Mouse (Mus musculus) kidney, adult 2 months (tissue): Measurements from ENCODE around the gene Fam213a. TPM values are rescaled to one million over a fixed set of nuclear protein-coding genes. Genes with fewer than 3 reads are reported as not detected.

ENCODE experiments used
- DNase-seq: peaks from one replicate; pipeline ENCODE4 v3.0.0; 2021
- H3K27ac ChIP-seq: fragments of 200-500 bp; 2 replicates; pipeline ENCODE4 v1.5.1; 2012; ENCODE audit warnings: low read depth, low read length, control low read depth, inconsistent platforms; ENCODE audit not compliant: insufficient read depth
- H3K27me3 ChIP-seq: fragments of 200-500 bp; replicated peaks from 2 replicates; pipeline ENCODE4 v1.6.1; 2012; ENCODE audit warnings: mild to moderate bottlenecking, moderate library complexity, low read length, inconsistent platforms; ENCODE audit not compliant: control insufficient read depth, insufficient read depth
- H3K36me3 ChIP-seq: fragments of 200-500 bp; 2 replicates; pipeline ENCODE4 v1.6.1; 2012; ENCODE audit warnings: mild to moderate bottlenecking, moderate library complexity, low read length, inconsistent platforms; ENCODE audit not compliant: control insufficient read depth, insufficient read depth
- H3K4me1 ChIP-seq: fragments of 200-500 bp; 2 replicates; pipeline ENCODE4 v1.6.1; 2011; ENCODE audit warnings: low read length; ENCODE audit not compliant: control insufficient read depth, insufficient read depth
- H3K4me3 ChIP-seq: fragments of 200-500 bp; 2 replicates; pipeline ENCODE4 v1.5.1; 2011; ENCODE audit warnings: mild to moderate bottlenecking, low read depth, low read length, control low read depth; ENCODE audit not compliant: insufficient read depth
- CTCF ChIP-seq: fragments of 200-500 bp; conservative IDR thresholded peaks from 2 replicates; pipeline ENCODE4 v1.5.1; 2011; ENCODE audit warnings: low read depth, mild to moderate bottlenecking, control low read depth, low read length, moderate library complexity, mixed read lengths; ENCODE audit not compliant: insufficient read depth, insufficient read length
- POLR2A ChIP-seq: fragments of 200-500 bp; IDR thresholded peaks from one replicate; pipeline ENCODE4 v1.6.1; 2011; ENCODE audit warnings: low read depth, low read length, control low read depth
- WGBS: fragments of 180-500 bp; shearing (Covaris S2); methylation state at CpG from one replicate; pipeline ENCODE4 v1.1.7; 2018; 5-methylcytosine and 5-hydroxymethylcytosine counted together
- polyA plus RNA-seq: library from polyadenylated mRNA; depleted of rRNA; stranded (reverse); fragments of >200 nt; gene quantifications from 2 replicates; pipeline ENCODE4 v1.2.3, GENCODE M21; 2012

Fam213a gene
- polyA plus RNA-seq, 1 experiment: 80.8 TPM

DNA sequence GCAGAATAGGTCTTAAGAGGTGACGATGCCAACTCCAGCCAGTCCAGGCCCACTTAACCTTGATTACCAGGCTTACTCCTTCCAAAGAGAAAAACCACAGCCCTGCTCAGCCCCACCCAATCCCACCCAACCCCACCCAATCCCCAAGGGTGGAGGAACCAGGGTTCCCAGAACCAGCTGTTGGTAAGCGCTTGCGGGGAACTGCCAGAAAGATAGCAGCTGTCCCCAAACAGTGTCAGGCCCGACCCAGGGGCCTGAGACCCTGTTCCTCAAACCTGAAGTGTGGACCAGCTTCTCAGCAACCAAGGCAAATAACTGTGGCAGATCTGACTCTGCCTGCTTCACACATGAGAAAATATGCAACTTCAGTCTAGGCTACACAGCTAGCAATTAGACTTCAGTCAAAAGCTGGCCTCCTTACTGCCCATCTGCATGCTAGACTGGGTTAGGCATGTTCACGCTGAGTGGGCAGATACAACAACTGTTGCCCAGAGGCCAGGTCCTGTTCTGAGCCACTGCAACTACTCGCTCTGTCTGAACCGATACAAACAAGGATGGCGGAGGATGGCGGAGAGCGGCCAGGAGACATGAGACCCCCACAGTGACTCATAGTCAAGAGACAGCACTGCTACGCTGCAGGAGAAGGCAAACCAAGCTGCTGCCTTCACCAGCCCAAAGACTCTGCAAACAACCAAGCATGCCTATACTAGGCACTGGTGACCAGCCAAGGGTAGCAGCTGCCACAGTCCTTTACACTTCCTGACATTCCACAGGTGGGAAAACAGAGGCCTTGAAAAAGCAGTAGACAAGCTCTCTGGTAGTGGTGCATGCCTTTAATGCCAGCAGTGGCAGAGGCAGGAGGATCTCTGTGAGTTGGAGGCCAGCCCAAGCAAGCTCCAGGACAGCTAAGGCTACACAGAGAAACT lies 51.0 kb downstream of the Fam213a start:
- DNase-seq: peak; percentile 66
- H3K4me1 ChIP-seq: peaks cover 56% of the 10 kb centered on the region
- H3K27me3 ChIP-seq: no peaks in the 10 kb centered on the region
- 37% methylated on average over 11 of the region's 11 CpGs for WGBS
- H3K27ac ChIP-seq: peak overlapping the region; percentile 11
- no peak for TF ChIP-seq CTCF
- no peak for TF ChIP-seq POLR2A
- no peaks in the 10 kb centered on the region for H3K36me3 ChIP-seq
- no peak overlapping the region for H3K4me3 ChIP-seq

DNA sequence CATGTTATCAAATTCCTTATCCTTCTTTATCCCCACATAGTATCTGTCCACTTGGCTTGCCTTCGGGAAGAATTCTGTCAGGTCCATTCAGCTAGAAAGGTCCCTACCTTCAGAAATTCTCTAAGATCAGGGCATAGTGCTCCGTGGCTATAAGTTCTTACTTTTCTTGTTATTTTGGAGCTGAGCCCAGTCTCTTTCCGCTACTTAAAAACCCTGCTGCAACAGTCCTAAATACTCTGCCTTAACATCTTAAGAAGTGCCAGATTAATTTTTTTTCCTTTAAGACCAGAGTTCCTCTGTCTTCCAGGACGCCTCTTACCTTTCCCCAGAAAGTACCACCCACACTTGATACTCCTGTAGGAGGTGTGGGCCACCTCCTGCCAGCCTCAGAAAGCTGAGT lies 53.4 kb downstream of the Fam213a start:
- Histone ChIP-seq H3K27me3 (no peaks in the 10 kb centered on the region), H3K36me3 (no peaks in the 10 kb centered on the region), H3K4me3 (no peak overlapping the region), H3K4me1 (peaks cover 69% of the 10 kb centered on the region), H3K27ac (0 out of 2 replicates have a peak overlapping the region, but pooled peaks have one; percentile 49)
- WGBS: 10% methylated on average over 4 of the region's 4 CpGs
- DNase-seq: peak; percentile 40
- no peak for TF ChIP-seq POLR2A
- no peak for TF ChIP-seq CTCF

DNA sequence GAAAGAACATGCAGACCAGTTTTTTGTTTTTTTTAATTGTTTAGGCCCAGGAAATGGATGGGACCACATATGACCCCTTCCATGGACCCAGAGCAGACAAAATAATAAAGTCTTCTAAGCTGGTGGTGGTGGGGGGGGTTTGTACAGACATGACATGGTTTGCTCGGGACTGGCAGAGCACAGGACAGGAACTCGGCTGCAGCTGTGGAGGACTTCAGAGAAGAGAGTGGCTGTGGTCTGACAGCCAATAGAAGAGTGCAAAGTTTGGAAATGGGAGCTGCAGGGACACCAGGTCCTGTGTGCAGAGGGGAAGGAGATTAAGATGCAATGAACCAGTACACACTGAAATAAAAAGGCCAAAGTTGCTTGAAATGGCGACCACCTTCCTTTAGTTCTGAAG lies 54.0 kb downstream of the Fam213a start:
- no peak for TF ChIP-seq CTCF
- no peak overlapping the region for H3K4me3 ChIP-seq
- peak overlapping the region; percentile 81 for H3K27ac ChIP-seq
- H3K36me3 ChIP-seq: no peaks in the 10 kb centered on the region
- H3K4me1 ChIP-seq: peaks cover 64% of the 10 kb centered on the region
- WGBS: 25% methylated on average over 3 of the region's 3 CpGs
- DNase-seq: no peak
- H3K27me3 ChIP-seq: no peaks in the 10 kb centered on the region

DNA sequence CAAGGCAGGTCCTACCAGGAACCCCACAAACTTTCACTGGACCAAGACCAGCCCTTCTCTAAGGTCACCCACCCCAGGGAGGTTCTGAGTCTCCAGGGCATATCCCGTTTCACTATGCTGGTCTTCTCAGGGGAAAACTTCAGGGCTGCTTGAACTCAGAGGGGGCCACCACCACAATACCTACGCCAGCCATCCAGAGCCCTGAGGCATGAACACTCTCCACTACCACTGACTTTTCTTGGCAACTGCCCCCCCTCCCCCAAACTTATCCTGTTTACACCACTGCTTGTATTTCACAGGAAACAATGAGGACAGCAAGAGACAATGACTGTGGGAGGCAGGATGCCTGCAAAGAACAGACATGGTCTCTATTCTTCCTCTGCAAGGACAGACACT lies 54.6 kb downstream of the Fam213a start:
- H3K27ac ChIP-seq: peak overlapping the region; percentile 81
- peaks cover 61% of the 10 kb centered on the region for H3K4me1 ChIP-seq
- TF ChIP-seq CTCF (no peak), POLR2A (no peak)
- H3K27me3 ChIP-seq: no peaks in the 10 kb centered on the region
- no peaks in the 10 kb centered on the region for H3K36me3 ChIP-seq
- WGBS: 27% methylated on average over 2 of the region's 2 CpGs
- DNase-seq: peak; percentile 83
- no peak overlapping the region for H3K4me3 ChIP-seq

DNA sequence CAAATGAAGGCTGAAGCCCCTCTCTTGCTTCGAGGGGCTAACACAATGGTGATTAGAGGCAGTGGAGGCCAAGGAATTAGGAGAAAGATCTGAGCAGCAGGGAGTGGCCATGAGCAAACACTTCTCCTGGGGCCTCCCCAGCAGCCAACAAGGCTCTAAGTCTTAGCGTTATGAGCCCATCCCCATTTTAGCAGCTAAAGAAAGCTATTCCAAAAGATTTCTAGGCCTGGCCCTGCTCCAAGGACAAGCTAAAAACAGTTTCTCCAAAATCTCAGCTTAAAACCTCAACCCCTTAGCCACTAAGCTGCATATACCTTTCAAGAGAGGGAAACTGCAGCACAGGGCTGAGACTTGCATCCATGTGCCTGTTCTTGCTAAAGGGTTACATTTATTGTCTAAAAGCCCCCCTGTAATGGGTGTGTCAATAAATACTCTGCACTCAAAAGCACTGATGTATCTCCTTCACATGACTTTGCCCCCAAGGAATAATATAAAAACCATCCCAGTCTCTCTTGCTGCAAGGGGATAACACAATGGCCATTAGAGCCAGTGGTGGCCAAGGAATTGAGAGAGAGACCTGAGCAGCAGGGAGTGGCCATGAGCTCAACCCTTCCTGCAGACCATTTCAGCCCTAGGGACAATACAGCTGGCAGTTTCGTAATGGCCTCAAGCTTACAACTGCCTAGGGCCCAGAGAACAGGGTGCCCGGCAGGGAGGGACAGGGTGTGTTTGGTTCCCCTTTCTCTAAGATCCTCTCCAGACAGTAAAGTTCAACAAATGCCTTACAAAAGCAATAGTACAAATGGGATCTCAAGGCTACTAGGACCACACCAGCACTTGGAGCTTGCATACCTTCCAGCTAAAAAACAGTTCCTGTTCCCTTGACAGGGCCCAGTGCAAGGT lies 55.3 kb downstream of the Fam213a start:
- no peak overlapping the region for H3K4me3 ChIP-seq
- WGBS: 42% methylated on average over 4 of the region's 4 CpGs
- H3K27me3 ChIP-seq: no peaks in the 10 kb centered on the region
- TF ChIP-seq POLR2A: no peak
- no peak for TF ChIP-seq CTCF
- H3K36me3 ChIP-seq: no peaks in the 10 kb centered on the region
- peak overlapping the region; percentile 81 for H3K27ac ChIP-seq
- peak; percentile 43 for DNase-seq
- peaks cover 55% of the 10 kb centered on the region for H3K4me1 ChIP-seq

DNA sequence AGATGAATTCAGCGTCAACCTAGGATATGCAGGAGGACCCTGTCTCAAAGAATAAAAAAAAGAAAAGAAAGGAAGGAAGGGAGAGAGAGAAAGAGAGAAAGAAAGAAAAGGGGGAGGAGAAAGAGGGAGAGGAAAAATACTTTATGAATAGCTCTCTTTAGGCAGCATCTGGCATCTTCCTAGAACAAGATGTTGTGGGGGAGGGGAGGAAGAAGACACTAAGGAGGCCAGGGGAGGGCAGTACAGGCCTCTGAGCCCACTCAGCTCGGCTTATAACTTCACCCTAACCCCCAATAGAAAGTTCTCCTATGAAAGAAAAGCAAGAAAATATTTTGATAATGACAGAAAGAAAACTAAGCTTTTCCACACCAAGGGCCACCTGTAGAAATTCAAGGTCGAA lies 56.0 kb downstream of the Fam213a start:
- no peaks in the 10 kb centered on the region for H3K36me3 ChIP-seq
- no peak overlapping the region for H3K4me3 ChIP-seq
- TF ChIP-seq POLR2A: no peak
- no peak for TF ChIP-seq CTCF
- H3K27me3 ChIP-seq: no peaks in the 10 kb centered on the region
- 55% methylated on average over 3 of the region's 3 CpGs for WGBS
- DNase-seq: no peak
- peak overlapping the region; percentile 81 for H3K27ac ChIP-seq
- peaks cover 47% of the 10 kb centered on the region for H3K4me1 ChIP-seq
